Mouse (Mus musculus): ENCODE results near the gene Krt9. TPM values are rescaled to one million over a fixed set of nuclear protein-coding genes. Genes with fewer than 3 reads are reported as not detected.
"Not testable (repeated sequence)": the region's sequence is repeated elsewhere in the genome, so short reads cannot be mapped to it uniquely, and the experiment has no call there.

Gene Krt9
- not detected in 2 replicates for polyA plus RNA-seq (2015; fragmentation: Nextera tagmentation; extraction: Ambion mirVana)

- WGBS, result 40% methylated on average over 9 of the region's 9 CpGs
- Histone ChIP-seq H3K27me3 (replicated peaks) (peaks cover 16% of the 10 kb centered on the region; the same call in 1 of the 2 replicates), H3K4me1 (no peaks in the 10 kb centered on the region), H3K4me2 (no peak within 1 kb of the TSS), H3K9ac (no peak within 1 kb of the TSS), H3K36me3 (no peaks in the 10 kb centered on the region), H3K4me3 (no peak within 1 kb of the TSS), H3K9me3 (no peaks in the 10 kb centered on the region), H3K27ac (replicated peaks) (no peak within 1 kb of the TSS)
- ATAC-seq (ENCODE audit: extremely low read depth, insufficient number of reproducible peaks, low FRiP score, low TSS enrichment), result no peak
These were observed at the start of gene Krt9 for GRCm38 (mm10) chr11:100192992-100193391. Gene Krt9, minus strand, starts transcription at chr11:100193246.

- not testable (repeated sequence) for H3K9me3 ChIP-seq; H3K4me3 ChIP-seq; ATAC-seq (ENCODE audit: extremely low read depth, insufficient number of reproducible peaks, low FRiP score, low TSS enrichment); H3K4me1 ChIP-seq; H3K4me2 ChIP-seq; H3K9ac ChIP-seq; H3K27ac ChIP-seq (replicated peaks); H3K36me3 ChIP-seq; H3K27me3 ChIP-seq (replicated peaks)
- WGBS, result 76% methylated on average over 4 of the region's 4 CpGs
These were observed 47.2 kb upstream of the Krt9 start for GRCm38 (mm10) chr11:100240272-100240671.

- no peaks in the 10 kb centered on the region for H3K4me1 ChIP-seq
- H3K9me3 ChIP-seq, result peaks cover 11% of the 10 kb centered on the region
- H3K27me3 ChIP-seq (replicated peaks), result no peaks in the 10 kb centered on the region
- H3K4me2 ChIP-seq, result no peak overlapping the region
- no peak overlapping the region for H3K9ac ChIP-seq
- H3K36me3 ChIP-seq, result no peaks in the 10 kb centered on the region
- no peak for ATAC-seq (ENCODE audit: extremely low read depth, insufficient number of reproducible peaks, low FRiP score, low TSS enrichment)
- 59% methylated on average over 8 of the region's 8 CpGs for WGBS
- no peak overlapping the region for H3K27ac ChIP-seq (replicated peaks)
- H3K4me3 ChIP-seq, result no peak overlapping the region
These were observed 28.7 kb upstream of the Krt9 start for GRCm38 (mm10) chr11:100221741-100222140.

GRCm38 (mm10) chr11:100219304-100219703 is 26.3 kb upstream of the Krt9 start:
- no peak for ATAC-seq (ENCODE audit: extremely low read depth, insufficient number of reproducible peaks, low FRiP score, low TSS enrichment)

GRCm38 (mm10) chr11:100208542-100208941 is 15.5 kb upstream of the Krt9 start:
- no peak for ATAC-seq (ENCODE audit: extremely low read depth, insufficient number of reproducible peaks, low FRiP score, low TSS enrichment)
- no peak overlapping the region for H3K9ac ChIP-seq
- H3K9me3 ChIP-seq, result no peaks in the 10 kb centered on the region
- H3K4me1 ChIP-seq, result no peaks in the 10 kb centered on the region
- no peak overlapping the region for H3K27ac ChIP-seq (replicated peaks)
- WGBS, result 23% methylated on average over 6 of the region's 6 CpGs
- no peak overlapping the region for H3K4me2 ChIP-seq
- no peak overlapping the region for H3K4me3 ChIP-seq
- no peaks in the 10 kb centered on the region for H3K36me3 ChIP-seq
- H3K27me3 ChIP-seq (replicated peaks), result peaks cover 5% of the 10 kb centered on the region; the same call in 1 of the 2 replicates

More at GRCm38 (mm10) chr11:100219304-100219703, 26.3 kb upstream of the Krt9 start:
- 0 out of 2 replicates have a peak, but pooled peaks cover 4% of the 10 kb centered on the region for H3K27me3 ChIP-seq (replicated peaks)
- no peak overlapping the region for H3K4me3 ChIP-seq
- no peak overlapping the region for H3K27ac ChIP-seq (replicated peaks)
- H3K4me1 ChIP-seq, result no peaks in the 10 kb centered on the region
- 83% methylated on average over 4 of the region's 4 CpGs for WGBS
- no peak overlapping the region for H3K9ac ChIP-seq
- no peak overlapping the region for H3K4me2 ChIP-seq
- H3K9me3 ChIP-seq, result no peaks in the 10 kb centered on the region
- no peaks in the 10 kb centered on the region for H3K36me3 ChIP-seq

- H3K4me1 ChIP-seq, result no peaks in the 10 kb centered on the region
- no peaks in the 10 kb centered on the region for H3K36me3 ChIP-seq
- H3K27ac ChIP-seq (replicated peaks), result no peak within 1 kb of the TSS
- no peak within 1 kb of the TSS for H3K4me2 ChIP-seq
- no peak within 1 kb of the TSS for H3K9ac ChIP-seq
- H3K9me3 ChIP-seq, result no peaks in the 10 kb centered on the region
- no peak for ATAC-seq (ENCODE audit: extremely low read depth, insufficient number of reproducible peaks, low FRiP score, low TSS enrichment)
- no peak within 1 kb of the TSS for H3K4me3 ChIP-seq
- peaks cover 5% of the 10 kb centered on the region; the same call in 1 of the 2 replicates for H3K27me3 ChIP-seq (replicated peaks)
- 81% methylated on average over 8 of the region's 8 CpGs for WGBS
These were observed 14.5 kb upstream of the Krt9 start, which contains the start of gene Krt14 for GRCm38 (mm10) chr11:100207498-100207897. Gene Krt14, minus strand, starts transcription at chr11:100207548.

GRCm38 (mm10) chr11:100203448-100203847 is 10.4 kb upstream of the Krt9 start:
- Histone ChIP-seq H3K4me2 (no peak overlapping the region), H3K4me3 (no peak overlapping the region), H3K9ac (no peak overlapping the region), H3K27ac (replicated peaks) (no peak overlapping the region), H3K27me3 (replicated peaks) (peaks cover under 1% of the 10 kb centered on the region; the same call in 1 of the 2 replicates), H3K36me3 (no peaks in the 10 kb centered on the region), H3K4me1 (no peaks in the 10 kb centered on the region), H3K9me3 (no peaks in the 10 kb centered on the region)
- 14% methylated on average over 6 of the region's 6 CpGs for WGBS
- ATAC-seq (ENCODE audit: extremely low read depth, insufficient number of reproducible peaks, low FRiP score, low TSS enrichment), result no peak

GRCm38 (mm10) chr11:100202906-100203305 is 9.9 kb upstream of the Krt9 start:
- H3K27ac ChIP-seq (replicated peaks), result no peak overlapping the region
- ATAC-seq (ENCODE audit: extremely low read depth, insufficient number of reproducible peaks, low FRiP score, low TSS enrichment), result no peak
- no peaks in the 10 kb centered on the region for H3K4me1 ChIP-seq
- H3K4me3 ChIP-seq, result no peak overlapping the region
- no peak overlapping the region for H3K4me2 ChIP-seq
- no peaks in the 10 kb centered on the region for H3K36me3 ChIP-seq
- no peaks in the 10 kb centered on the region; the same call in 1 of the 2 replicates for H3K27me3 ChIP-seq (replicated peaks)
- H3K9me3 ChIP-seq, result no peaks in the 10 kb centered on the region
- no peak overlapping the region for H3K9ac ChIP-seq
- 72% methylated on average over 4 of the region's 4 CpGs for WGBS

- Histone ChIP-seq H3K27ac (replicated peaks) (no peak overlapping the region), H3K4me3 (no peak overlapping the region), H3K4me2 (no peak overlapping the region), H3K9me3 (no peaks in the 10 kb centered on the region), H3K36me3 (no peaks in the 10 kb centered on the region), H3K27me3 (replicated peaks) (no peaks in the 10 kb centered on the region; the same call in 1 of the 2 replicates), H3K4me1 (no peaks in the 10 kb centered on the region), H3K9ac (no peak overlapping the region)
- no peak for ATAC-seq (ENCODE audit: extremely low read depth, insufficient number of reproducible peaks, low FRiP score, low TSS enrichment)
- WGBS, result 38% methylated on average over 8 of the region's 8 CpGs
These were observed 7.2 kb upstream of the Krt9 start for GRCm38 (mm10) chr11:100200104-100200820.

- WGBS, result 58% methylated on average over 4 of the region's 4 CpGs
- H3K9ac ChIP-seq, result no peak overlapping the region
- no peaks in the 10 kb centered on the region for H3K4me1 ChIP-seq
- H3K36me3 ChIP-seq, result no peaks in the 10 kb centered on the region
- H3K4me3 ChIP-seq, result no peak overlapping the region
- peaks cover under 1% of the 10 kb centered on the region; the same call in 1 of the 2 replicates for H3K27me3 ChIP-seq (replicated peaks)
- H3K9me3 ChIP-seq, result no peaks in the 10 kb centered on the region
- no peak overlapping the region for H3K27ac ChIP-seq (replicated peaks)
- no peak for ATAC-seq (ENCODE audit: extremely low read depth, insufficient number of reproducible peaks, low FRiP score, low TSS enrichment)
- H3K4me2 ChIP-seq, result no peak overlapping the region
These were observed 5.6 kb upstream of the Krt9 start for GRCm38 (mm10) chr11:100198666-100199065.

- ATAC-seq (ENCODE audit: extremely low read depth, insufficient number of reproducible peaks, low FRiP score, low TSS enrichment), result no peak
- no peak overlapping the region for H3K9ac ChIP-seq
- WGBS, result 85% methylated on average over 3 of the region's 3 CpGs
These were observed 1.2 kb downstream of the Krt9 start for GRCm38 (mm10) chr11:100191820-100192219.

GRCm38 (mm10) chr11:100186736-100187135 is 6.3 kb downstream of the Krt9 start:
- no peak overlapping the region for H3K27ac ChIP-seq (replicated peaks)
- ATAC-seq (ENCODE audit: extremely low read depth, insufficient number of reproducible peaks, low FRiP score, low TSS enrichment), result no peak
- H3K9ac ChIP-seq, result no peak overlapping the region
- H3K4me3 ChIP-seq, result no peak overlapping the region
- no peaks in the 10 kb centered on the region for H3K4me1 ChIP-seq
- H3K36me3 ChIP-seq, result no peaks in the 10 kb centered on the region
- H3K27me3 ChIP-seq (replicated peaks), result peaks cover 5% of the 10 kb centered on the region; the same call in 1 of the 2 replicates
- H3K9me3 ChIP-seq, result no peaks in the 10 kb centered on the region
- 71% methylated on average over 8 of the region's 8 CpGs for WGBS
- no peak overlapping the region for H3K4me2 ChIP-seq

More at GRCm38 (mm10) chr11:100191820-100192219, 1.2 kb downstream of the Krt9 start:
- Histone ChIP-seq H3K4me3 (no peak overlapping the region), H3K36me3 (no peaks in the 10 kb centered on the region), H3K27me3 (replicated peaks) (peaks cover 16% of the 10 kb centered on the region; the same call in 1 of the 2 replicates), H3K4me1 (no peaks in the 10 kb centered on the region), H3K4me2 (no peak overlapping the region), H3K9me3 (no peaks in the 10 kb centered on the region), H3K27ac (replicated peaks) (no peak overlapping the region)
